Mouse (Mus musculus): ENCODE results near the gene Zfp536.

The Zfp536 gene

GRCm38 (mm10) chr7:37773312-37773702, at the start of gene Zfp536:
Zfp536 (minus strand) TSS chr7:37773641.
- no peak for DNase-seq (ENCODE audit: low read depth, low spot score)

- DNase-seq (ENCODE audit: low read depth, low spot score): no peak
Measured at GRCm38 (mm10) chr7:37820670-37821301, 47.3 kb upstream of the Zfp536 start.

- DNase-seq (ENCODE audit: low read depth, low spot score): no peak
Measured at GRCm38 (mm10) chr7:37818631-37819340, 45.3 kb upstream of the Zfp536 start.

- no peak for DNase-seq (ENCODE audit: low read depth, low spot score)
Measured at GRCm38 (mm10) chr7:37816901-37817300, 43.5 kb upstream of the Zfp536 start.

- no peak for DNase-seq (ENCODE audit: low read depth, low spot score)
Measured at GRCm38 (mm10) chr7:37814844-37815406, 41.5 kb upstream of the Zfp536 start.

- DNase-seq (ENCODE audit: low read depth, low spot score): no peak
Measured at GRCm38 (mm10) chr7:37813676-37814075, 40.2 kb upstream of the Zfp536 start.

GRCm38 (mm10) chr7:37809908-37810307, 36.5 kb upstream of the Zfp536 start:
- DNase-seq (ENCODE audit: low read depth, low spot score): peak; percentile 24

GRCm38 (mm10) chr7:37809001-37809400, 35.6 kb upstream of the Zfp536 start:
- DNase-seq (ENCODE audit: low read depth, low spot score): no peak

- no peak for DNase-seq (ENCODE audit: low read depth, low spot score)
Measured at GRCm38 (mm10) chr7:37801160-37801559, 27.7 kb upstream of the Zfp536 start.

GRCm38 (mm10) chr7:37788721-37789120, 15.3 kb upstream of the Zfp536 start:
- no peak for DNase-seq (ENCODE audit: low read depth, low spot score)

- DNase-seq (ENCODE audit: low read depth, low spot score): no peak
Measured at GRCm38 (mm10) chr7:37775502-37775901, 2.1 kb upstream of the Zfp536 start.

GRCm38 (mm10) chr7:37774463-37774970, 1.1 kb upstream of the Zfp536 start:
- no peak for DNase-seq (ENCODE audit: low read depth, low spot score)

GRCm38 (mm10) chr7:37773906-37774305, 465 bp upstream of the Zfp536 start:
- DNase-seq (ENCODE audit: low read depth, low spot score): no peak

GRCm38 (mm10) chr7:37772376-37773311, 797 bp downstream of the Zfp536 start:
- DNase-seq (ENCODE audit: low read depth, low spot score): no peak

- no peak for DNase-seq (ENCODE audit: low read depth, low spot score)
Measured at GRCm38 (mm10) chr7:37771491-37772375, 1.7 kb downstream of the Zfp536 start.

GRCm38 (mm10) chr7:37770400-37771050, 2.9 kb downstream of the Zfp536 start:
- DNase-seq (ENCODE audit: low read depth, low spot score): no peak

GRCm38 (mm10) chr7:37769526-37770399, 3.7 kb downstream of the Zfp536 start:
- no peak for DNase-seq (ENCODE audit: low read depth, low spot score)

- DNase-seq (ENCODE audit: low read depth, low spot score): no peak
Measured at GRCm38 (mm10) chr7:37769004-37769403, 4.4 kb downstream of the Zfp536 start.

GRCm38 (mm10) chr7:37768310-37768940, 5.0 kb downstream of the Zfp536 start:
- no peak for DNase-seq (ENCODE audit: low read depth, low spot score)
